Mouse (Mus musculus): ENCODE measurements around the gene Acoxl.

The Acoxl gene

DNA sequence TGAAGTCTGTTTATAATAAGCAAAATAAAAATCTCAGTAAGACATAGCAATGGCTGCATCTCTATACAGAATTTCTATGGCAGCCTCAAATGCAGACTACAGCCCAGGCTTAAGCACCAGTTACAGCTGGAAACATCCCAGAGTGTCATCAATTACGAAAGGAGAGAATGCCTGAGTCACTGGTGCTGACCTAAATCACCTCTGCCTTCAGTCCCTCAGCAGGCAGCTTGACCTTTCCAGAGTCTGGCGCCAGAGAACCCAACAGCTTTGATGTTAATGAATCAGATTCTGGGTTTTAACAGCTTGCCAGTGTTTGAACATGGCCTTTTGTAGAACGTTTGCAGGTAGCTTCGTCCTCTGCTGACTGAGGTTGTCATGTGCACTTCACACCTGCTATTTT is 193.4 kb downstream of the Acoxl start:
- DNase-seq (ENCODE audit: low read depth, low spot score) = no peak

DNA sequence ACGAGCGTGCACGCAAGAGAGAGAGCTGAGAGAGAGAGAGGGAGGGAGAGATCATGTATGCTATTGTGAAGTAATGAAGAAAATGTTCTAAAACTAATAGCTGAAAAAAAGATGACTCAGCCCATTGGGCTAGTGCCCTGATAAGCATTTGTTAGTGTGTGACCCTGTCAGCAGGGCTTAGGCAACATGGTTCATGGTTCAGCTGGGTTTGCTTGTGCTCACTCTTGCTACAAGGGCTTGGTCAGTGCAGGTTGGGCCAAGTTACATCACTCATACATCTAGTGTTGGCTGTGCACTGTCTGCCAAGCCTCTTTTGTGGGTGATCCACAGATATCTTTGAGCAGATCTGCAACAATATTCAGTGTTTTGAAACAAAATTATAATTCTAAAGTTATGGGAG is 194.8 kb downstream of the Acoxl start:
- no peak for DNase-seq (ENCODE audit: low read depth, low spot score)

GRCm38 (mm10) chr2:128034066-128034665 is 195.5 kb downstream of the Acoxl start:
- DNase-seq (ENCODE audit: low read depth, low spot score) = no peak

DNA sequence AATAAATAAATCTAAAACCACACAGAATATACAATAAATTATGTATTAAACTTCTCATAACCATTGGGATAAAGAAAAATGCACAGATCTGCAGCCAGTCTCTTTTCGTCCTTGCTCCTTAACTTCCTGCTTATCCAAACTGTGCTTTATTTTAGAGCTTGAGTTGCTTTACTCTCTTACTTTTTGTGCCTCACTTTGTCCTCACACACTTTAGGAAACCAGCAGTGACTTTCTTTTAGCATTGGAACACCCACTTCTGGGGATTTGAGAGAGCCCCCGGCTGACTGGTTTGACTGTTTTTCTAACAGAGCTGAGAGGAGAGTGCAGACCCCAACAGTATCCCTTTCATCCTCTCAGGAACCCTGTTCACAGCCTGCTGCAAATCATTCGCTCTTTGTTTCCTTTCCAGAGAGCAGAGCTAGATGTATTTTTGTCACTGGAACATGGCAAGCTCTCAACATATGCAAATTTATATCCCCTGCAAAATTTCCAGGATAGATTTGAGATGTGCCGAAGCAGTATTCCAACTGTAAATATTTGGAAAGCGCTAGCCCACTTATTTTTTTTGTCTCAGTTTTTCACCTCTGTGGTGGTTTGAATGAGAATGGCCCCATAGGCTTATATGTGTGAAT is 199.7 kb downstream of the Acoxl start:
- DNase-seq (ENCODE audit: low read depth, low spot score) = no peak

DNA sequence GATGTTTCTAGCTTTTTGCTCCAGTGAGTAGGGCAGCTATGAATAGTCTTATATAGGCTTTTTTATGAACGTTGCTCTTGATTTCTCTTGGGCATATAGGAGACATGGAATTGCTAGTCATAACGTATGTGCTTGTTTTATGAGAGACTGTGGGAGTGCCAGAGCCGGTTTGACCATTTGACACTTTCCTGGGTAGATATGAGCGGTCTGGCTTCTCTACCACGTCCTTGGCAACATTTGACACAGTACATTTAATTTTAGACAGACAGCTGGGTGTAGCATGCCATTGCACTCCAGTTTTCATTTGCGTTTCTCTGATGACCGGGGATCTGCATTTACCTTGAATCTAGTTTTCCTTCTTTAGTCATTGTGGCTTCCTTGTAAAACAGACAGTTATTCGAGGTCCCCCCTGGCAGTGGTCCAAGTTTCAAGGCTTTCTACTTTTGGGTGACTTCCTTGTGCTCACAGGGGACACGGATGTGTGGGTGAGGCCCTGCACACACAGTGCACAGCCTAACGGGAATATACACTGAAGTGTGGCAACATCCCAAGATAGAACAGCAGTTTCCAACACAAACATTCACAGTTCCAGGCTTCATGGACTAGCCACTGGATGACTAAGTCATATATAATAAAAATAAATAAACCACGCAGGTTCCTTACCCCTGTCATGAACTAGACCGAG is 202.5 kb downstream of the Acoxl start:
- DNase-seq (ENCODE audit: low read depth, low spot score) = peak; percentile 47

DNA sequence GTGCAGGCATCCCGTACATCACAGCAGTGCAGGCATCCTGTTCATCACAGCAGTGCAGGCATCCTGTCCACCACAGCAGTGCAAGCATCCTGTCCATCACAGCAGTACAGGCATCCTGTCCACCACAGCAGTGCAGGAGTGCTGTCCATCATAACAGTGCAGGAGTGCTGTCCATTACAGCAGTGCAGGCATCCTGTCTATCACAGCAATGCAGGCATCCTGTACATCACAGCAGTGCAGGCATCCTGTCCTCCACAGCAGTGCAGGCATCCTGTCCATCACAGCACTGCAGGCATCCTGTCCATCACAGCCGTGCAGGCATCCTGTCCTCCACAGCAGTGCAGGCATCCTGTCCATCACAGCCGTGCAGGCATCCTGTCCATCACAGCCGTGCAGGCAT is 207.8 kb downstream of the Acoxl start:
- DNase-seq (ENCODE audit: low read depth, low spot score) = no peak

DNA sequence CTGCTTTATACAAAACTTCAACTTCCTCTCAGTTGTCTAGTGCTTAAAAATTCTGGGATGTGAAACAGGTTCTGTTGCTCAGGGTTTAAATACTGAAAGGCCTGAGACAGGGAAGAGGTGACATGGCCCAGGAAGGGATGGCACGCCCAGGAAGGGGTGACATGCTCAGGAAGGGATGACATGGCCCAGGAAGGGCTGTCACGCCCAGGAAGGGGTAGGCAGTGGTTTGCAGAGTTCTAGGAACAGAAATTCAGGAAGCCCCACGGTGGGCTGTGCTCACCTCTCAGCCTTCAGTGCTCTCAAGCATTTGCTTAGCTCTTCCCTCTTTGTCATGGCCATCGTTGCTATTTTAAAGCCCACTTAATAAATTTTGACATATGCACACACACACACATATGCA is 216.2 kb downstream of the Acoxl start:
- no peak for DNase-seq (ENCODE audit: low read depth, low spot score)

- DNase-seq (ENCODE audit: low read depth, low spot score) = no peak
These were observed 219.2 kb downstream of the Acoxl start for GRCm38 (mm10) chr2:128057872-128058271.

DNA sequence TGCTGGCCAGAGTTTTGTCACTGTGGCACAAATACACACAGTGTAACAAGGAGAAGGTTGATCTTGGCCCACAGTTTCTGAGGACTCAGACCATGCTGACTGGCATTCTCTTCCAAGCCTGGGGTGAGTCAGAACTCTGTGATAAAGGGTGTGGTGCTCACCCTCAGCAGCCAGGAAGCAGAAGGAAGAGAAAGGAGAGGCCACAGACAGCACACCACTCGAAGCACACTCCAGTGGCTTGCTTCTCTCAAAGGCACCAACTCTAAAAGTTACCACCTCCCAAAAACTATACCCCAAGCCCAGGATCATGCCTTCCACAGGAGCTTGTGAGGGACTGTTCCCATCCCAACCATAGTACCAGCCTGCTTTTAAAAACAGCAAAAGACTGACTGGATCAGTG is 220.0 kb downstream of the Acoxl start:
- no peak for DNase-seq (ENCODE audit: low read depth, low spot score)

GRCm38 (mm10) chr2:128060213-128060612 is 221.5 kb downstream of the Acoxl start:
- no peak for DNase-seq (ENCODE audit: low read depth, low spot score)

DNA sequence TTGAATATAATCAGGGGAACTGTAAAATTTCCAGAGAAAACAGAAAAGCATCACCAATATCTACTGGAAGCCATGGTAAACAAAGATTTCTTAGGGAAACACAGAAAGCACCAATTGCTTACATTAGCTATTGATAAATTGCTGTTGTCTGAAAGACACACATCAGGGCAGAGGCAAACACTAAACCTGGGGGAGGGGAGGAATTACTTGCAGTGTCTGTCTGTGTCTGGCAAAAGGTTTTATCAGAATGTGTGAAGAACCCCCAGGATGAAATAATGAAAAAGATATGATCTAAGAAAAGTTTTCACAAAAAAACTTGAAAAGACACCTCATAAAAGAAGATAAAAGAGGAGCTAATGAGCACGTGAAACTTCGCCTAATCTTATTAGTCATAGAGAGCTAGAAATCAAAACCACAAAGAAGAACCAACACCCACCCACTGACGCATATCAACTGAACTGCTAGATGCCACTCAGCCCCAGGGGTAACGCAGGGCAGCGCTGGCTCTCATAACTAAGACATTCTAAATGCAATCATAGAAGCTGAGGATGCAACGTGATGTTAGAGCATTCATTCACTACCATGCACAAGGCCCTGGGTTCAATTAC is 222.1 kb downstream of the Acoxl start:
- DNase-seq (ENCODE audit: low read depth, low spot score) = peak; percentile 64

GRCm38 (mm10) chr2:128061491-128061890 is 222.8 kb downstream of the Acoxl start:
- peak; percentile 16 for DNase-seq (ENCODE audit: low read depth, low spot score)

- no peak for DNase-seq (ENCODE audit: low read depth, low spot score)
These were observed 224.1 kb downstream of the Acoxl start for GRCm38 (mm10) chr2:128062756-128063155.

DNA sequence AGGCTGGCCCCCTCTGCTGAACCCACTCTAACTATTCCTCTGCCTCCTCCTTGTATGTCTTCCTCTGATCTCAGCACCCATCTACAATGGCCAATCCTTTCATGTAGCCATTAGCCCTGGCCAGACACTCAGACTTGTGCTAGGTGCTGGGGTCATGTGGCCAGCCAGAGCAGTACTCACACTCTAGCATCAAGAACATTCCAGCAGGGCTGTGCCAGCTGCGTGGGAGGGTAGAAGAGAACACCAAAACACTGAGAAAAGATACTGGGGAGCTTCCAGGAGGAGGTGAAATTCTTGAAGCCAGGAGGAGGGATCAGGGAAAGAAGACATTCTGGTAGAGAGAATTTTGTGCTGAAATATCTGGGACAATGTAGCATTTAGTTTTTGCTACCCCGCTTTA is 226.3 kb downstream of the Acoxl start:
- no peak for DNase-seq (ENCODE audit: low read depth, low spot score)

DNA sequence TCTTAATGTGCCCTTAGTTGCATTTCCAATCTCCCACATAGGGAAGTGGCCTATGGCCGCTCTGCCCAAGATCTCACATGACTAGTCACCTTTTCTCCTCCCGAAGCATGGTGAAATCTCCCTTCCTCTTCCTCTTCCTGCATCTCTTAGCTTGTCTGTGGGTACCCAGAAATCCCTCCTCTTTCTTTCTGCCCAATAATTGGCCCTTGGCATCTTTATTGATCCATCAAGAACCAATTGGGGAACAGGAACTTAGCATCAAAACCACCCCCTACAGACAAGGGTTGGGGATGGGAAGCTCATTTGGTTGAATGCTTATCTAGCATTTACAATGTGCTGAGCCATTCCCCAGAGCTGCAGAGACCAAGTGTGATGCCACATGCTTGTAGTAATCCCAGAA is 226.9 kb downstream of the Acoxl start:
- DNase-seq (ENCODE audit: low read depth, low spot score) = no peak

DNA sequence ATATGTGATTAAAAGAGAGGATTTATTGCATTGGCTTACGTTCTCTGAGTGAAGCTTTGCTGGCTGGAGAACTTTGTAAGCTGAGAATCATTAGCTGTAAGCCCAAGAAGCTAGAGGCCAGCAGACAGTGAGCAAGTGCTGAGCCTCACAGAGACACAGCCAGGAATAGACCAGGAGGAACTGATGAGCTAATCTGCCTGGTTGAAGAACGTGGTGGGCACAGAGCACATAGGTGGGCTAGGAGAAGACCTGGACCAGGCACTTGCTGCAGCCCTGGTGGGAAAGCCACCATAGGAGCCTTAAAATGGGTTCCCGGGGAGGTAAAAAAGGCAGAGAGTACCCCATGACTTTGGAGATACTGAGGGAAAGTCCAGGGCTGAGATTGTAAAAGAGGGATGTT is 228.5 kb downstream of the Acoxl start:
- DNase-seq (ENCODE audit: low read depth, low spot score) = no peak

DNA sequence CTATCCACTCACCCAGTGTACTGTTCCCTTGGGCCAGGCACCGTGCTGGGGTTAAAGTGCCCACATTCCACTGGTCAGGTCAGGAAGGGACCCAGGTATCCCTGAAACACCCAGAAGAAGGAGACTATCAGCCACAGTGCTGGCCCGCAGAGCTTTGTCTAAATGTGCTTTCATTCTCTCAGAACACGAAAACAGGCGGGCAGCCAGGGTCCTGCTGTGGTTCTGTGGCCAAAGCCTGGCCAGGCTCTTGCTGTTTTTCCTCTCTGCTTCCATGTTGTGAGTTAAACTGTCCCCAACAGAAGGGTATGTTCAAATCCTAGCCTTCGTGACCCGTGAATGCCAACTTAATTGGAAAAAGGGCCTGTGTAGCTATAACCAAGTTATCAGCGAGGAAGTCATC is 228.9 kb downstream of the Acoxl start:
- DNase-seq (ENCODE audit: low read depth, low spot score) = no peak

DNA sequence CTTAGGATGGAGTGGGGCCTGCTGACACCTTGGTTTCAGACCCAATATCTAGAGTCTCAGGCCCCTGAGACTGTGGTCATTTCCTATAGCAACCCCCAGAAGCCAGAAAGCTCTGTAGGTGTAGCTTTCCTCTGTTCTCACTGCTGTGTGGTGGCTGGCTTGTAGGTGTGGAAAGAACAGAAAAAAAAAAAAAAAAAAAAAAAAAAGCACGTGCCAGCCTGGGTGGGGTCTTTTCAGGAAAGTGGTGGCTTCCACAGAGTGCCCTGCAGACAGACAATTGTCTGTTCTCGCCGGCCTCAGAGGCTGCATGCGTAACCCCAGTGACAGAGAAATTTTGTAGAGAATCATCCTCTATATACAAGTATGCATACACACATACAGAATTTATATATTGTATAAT is 229.5 kb downstream of the Acoxl start:
- no peak for DNase-seq (ENCODE audit: low read depth, low spot score)

DNA sequence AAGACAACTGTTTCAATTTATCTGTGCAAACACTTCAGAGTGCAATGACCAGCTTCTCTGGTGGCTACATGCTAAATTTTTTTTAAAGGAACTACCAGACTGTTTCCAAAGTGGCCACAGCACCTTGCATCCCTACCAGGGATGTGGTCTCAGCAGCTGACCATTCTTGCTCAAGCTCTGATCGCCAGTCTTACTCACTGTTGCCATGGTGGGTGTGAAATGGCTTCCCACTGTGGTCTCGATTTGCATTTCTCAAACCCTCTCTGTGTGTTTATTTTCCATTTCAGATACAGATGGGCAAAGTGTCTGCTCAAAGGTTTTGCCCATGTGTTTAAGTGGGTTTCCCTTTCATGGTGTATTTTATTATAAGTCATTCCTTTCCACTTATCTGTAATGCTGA is 230.3 kb downstream of the Acoxl start:
- no peak for DNase-seq (ENCODE audit: low read depth, low spot score)

DNA sequence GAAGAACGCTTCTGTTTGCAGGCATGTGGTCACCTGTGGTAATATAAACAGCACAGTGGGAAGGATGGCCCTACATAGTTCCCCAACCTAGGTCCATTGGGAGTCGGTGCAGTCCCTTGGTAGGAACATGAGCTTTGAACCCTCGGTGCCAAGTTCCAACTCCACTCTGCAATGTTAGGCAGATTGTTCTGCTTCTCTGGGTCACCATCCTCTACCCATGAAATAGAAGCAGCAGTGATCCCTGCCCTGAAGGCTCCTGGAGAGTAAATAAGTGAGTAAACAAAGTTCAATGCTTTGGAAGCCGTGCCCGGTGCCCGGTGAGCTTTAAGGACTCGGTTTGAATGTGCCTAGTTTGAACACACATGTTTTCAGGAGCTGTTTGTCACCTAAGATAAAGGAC is 233.1 kb downstream of the Acoxl start:
- no peak for DNase-seq (ENCODE audit: low read depth, low spot score)

- no peak for DNase-seq (ENCODE audit: low read depth, low spot score)
These were observed 234.3 kb downstream of the Acoxl start for GRCm38 (mm10) chr2:128072944-128073343.

GRCm38 (mm10) chr2:128073603-128074002 is 234.9 kb downstream of the Acoxl start:
- DNase-seq (ENCODE audit: low read depth, low spot score) = no peak

DNA sequence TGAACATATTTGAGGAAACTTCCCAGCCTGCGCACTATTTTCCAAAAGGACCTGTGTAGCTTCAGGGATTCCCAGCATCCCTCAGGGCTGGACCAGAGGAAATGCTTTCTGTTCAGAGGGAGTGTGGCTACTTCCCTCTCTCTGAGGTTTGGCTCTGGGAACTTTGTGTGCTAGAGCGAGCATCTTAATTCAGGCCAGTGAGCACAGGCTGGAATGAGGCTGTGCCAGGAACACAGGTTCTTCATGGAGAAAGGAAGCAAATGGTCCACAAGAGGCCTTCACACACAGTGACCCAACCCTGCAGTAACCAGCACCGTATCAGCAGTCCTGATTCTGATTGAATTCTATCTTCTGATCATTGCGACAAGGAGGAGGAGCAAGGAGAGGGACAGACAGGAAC is 238.3 kb downstream of the Acoxl start:
- DNase-seq (ENCODE audit: low read depth, low spot score) = no peak
